Mouse (Mus musculus) thymus, adult 2 months (tissue): ENCODE data around the gene Hecw1.

Source experiments
- CTCF ChIP-seq: fragments of 200-500 bp; IDR thresholded peaks from 2 replicates; pipeline ENCODE4 v1.5.1; 2012; ENCODE audit warnings: mild to moderate bottlenecking, control low read depth, low read length, moderate library complexity, borderline replicate concordance; ENCODE audit not compliant: control insufficient read depth, poor library complexity, insufficient read depth; ENCODE audit errors: extremely low read depth
- POLR2A ChIP-seq: fragments of 200-500 bp; IDR thresholded peaks from 2 replicates; pipeline ENCODE4 v1.6.1; 2012; ENCODE audit warnings: mild to moderate bottlenecking, low read length, control low read depth, moderate library complexity; ENCODE audit not compliant: control insufficient read depth, poor library complexity, insufficient read depth; ENCODE audit errors: extremely low read depth

GRCm38 (mm10) chr13:14177989-14178388 is 345.0 kb downstream of the Hecw1 start:
- TF ChIP-seq CTCF: no peak
- no peak for TF ChIP-seq POLR2A
